Mouse (Mus musculus): ENCODE measurements around the gene Prkar1a. TPM values are rescaled to one million over a fixed set of nuclear protein-coding genes. Genes with fewer than 3 reads are reported as not detected.

Gene Prkar1a
- polyA plus RNA-seq, 1 experiment from 2014 or later, result 360 TPM

GRCm38 (mm10) chr11:109703845-109704244 is 54.6 kb downstream of the Prkar1a start:
- ATAC-seq (ENCODE audit: low FRiP score, low read depth), result no peak
- Histone ChIP-seq H3K9ac (no peak overlapping the region), H3K4me2 (replicated peaks) (no peak overlapping the region), H3K9me3 (no peaks in the 10 kb centered on the region), H3K27me3 (no peaks in the 10 kb centered on the region), H3K4me1 (peaks cover 7% of the 10 kb centered on the region; the same call in 1 of the 2 replicates), H3K36me3 (no peaks in the 10 kb centered on the region), H3K4me3 (no peak overlapping the region), H3K27ac (no peak overlapping the region)
- WGBS, result 75% methylated on average over 9 of the region's 9 CpGs

- no peak overlapping the region for H3K4me2 ChIP-seq (replicated peaks)
- peaks cover 7% of the 10 kb centered on the region; the same call in 1 of the 2 replicates for H3K4me1 ChIP-seq
- no peak for ATAC-seq (ENCODE audit: low FRiP score, low read depth)
- no peak overlapping the region for H3K9ac ChIP-seq
- WGBS, result 91% methylated on average over 22 of the region's 22 CpGs
- H3K27me3 ChIP-seq, result no peaks in the 10 kb centered on the region
- H3K9me3 ChIP-seq, result no peaks in the 10 kb centered on the region
- H3K36me3 ChIP-seq, result no peaks in the 10 kb centered on the region
- H3K27ac ChIP-seq, result no peak overlapping the region
- no peak overlapping the region for H3K4me3 ChIP-seq
These were observed 55.4 kb downstream of the Prkar1a start for GRCm38 (mm10) chr11:109704311-109705205.

DNA sequence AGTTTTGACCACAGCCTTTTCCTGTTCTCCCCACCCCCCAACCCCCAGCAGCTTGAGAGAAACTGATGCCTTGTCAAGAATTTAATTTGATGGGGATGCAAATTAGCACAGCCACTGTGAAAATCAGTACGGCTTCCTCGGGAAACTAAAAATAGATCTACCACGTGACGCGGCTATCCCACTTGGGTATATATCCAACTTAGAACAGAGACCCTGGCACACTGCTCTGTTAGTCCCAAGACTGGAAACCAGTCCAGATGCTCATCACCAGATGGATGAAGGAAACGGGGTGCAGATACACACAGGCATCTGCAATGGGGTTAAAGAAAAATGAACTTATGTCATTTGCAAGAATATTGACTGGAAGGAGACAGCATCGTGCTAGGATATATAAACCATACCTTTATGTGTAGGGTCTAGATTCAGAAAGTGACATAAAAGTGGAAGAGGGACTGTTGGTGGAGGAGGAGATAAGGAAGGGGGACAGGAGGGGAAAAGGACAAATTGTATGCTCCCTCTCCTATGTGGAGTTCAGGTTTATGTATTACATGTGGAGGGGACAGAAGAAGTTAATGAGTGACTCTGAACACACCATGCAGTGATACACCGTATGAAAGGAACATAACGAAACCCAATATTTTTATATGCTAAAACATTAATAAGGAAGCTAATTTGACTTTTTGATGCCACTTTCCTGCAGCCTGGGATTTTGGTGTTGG is 56.3 kb downstream of the Prkar1a start:
- Histone ChIP-seq H3K27ac (no peak overlapping the region), H3K27me3 (no peaks in the 10 kb centered on the region), H3K4me2 (replicated peaks) (no peak overlapping the region), H3K4me3 (no peak overlapping the region), H3K9ac (no peak overlapping the region), H3K36me3 (no peaks in the 10 kb centered on the region), H3K4me1 (peaks cover 7% of the 10 kb centered on the region; the same call in 1 of the 2 replicates), H3K9me3 (no peaks in the 10 kb centered on the region)
- WGBS, result 84% methylated on average over 9 of the region's 9 CpGs
- ATAC-seq (ENCODE audit: low FRiP score, low read depth), result no peak

GRCm38 (mm10) chr11:109706055-109706412 is 56.8 kb downstream of the Prkar1a start:
- H3K4me2 ChIP-seq (replicated peaks), result no peak overlapping the region
- H3K9ac ChIP-seq, result no peak overlapping the region
- H3K27me3 ChIP-seq, result no peaks in the 10 kb centered on the region
- 75% methylated on average over 9 of the region's 9 CpGs for WGBS
- ATAC-seq (ENCODE audit: low FRiP score, low read depth), result no peak
- H3K36me3 ChIP-seq, result no peaks in the 10 kb centered on the region
- H3K4me1 ChIP-seq, result peaks cover 7% of the 10 kb centered on the region; the same call in 1 of the 2 replicates
- no peak overlapping the region for H3K4me3 ChIP-seq
- H3K9me3 ChIP-seq, result no peaks in the 10 kb centered on the region
- H3K27ac ChIP-seq, result no peak overlapping the region

GRCm38 (mm10) chr11:109706586-109706985 is 57.4 kb downstream of the Prkar1a start:
- no peaks in the 10 kb centered on the region for H3K27me3 ChIP-seq
- H3K36me3 ChIP-seq, result no peaks in the 10 kb centered on the region
- H3K9ac ChIP-seq, result no peak overlapping the region
- no peak for ATAC-seq (ENCODE audit: low FRiP score, low read depth)
- H3K4me3 ChIP-seq, result no peak overlapping the region
- H3K9me3 ChIP-seq, result no peaks in the 10 kb centered on the region
- 84% methylated on average over 4 of the region's 4 CpGs for WGBS
- H3K4me2 ChIP-seq (replicated peaks), result no peak overlapping the region
- no peak overlapping the region for H3K27ac ChIP-seq
- H3K4me1 ChIP-seq, result peaks cover 7% of the 10 kb centered on the region; the same call in 1 of the 2 replicates

DNA sequence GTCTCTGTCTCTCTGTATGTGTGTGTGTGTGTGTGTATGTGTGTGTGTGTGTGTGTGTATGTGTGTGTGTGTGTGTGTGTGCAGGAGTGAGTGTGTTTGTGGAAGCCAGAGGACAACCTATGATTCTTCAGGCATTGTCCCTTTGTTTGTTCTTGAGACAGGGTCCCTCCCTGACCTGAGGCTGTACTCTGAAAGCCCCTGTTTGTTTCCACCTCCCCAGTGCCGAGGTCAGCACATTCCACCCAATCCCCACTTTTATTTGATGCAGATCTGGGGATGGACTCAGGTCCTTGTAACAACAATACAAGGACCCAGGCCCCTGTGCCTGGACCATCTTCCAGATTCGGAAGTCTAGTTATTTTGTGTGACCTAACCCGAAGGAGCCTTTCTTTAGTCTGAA is 58.2 kb downstream of the Prkar1a start:
- no peaks in the 10 kb centered on the region for H3K36me3 ChIP-seq
- H3K4me1 ChIP-seq, result peaks cover 1% of the 10 kb centered on the region; the same call in 1 of the 2 replicates

DNA sequence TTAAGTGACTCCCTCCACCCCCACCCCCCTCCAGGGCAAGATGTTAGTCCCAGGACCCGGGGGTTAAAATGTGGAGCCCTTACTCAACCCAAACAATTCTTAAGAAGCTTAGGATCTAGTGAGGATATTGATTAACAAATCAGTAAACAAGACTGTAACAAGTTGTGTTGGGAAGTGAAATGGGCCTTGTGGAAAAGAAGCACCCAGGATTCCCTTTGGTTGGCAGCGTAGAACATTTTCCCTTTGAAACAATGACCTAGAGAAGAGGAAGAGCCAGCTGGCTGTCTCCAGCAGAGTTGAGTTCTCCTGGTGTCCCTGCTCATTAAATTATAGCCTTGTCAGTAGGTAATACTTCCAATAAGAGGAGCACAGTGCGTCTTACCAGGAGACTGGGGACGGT is 59.6 kb downstream of the Prkar1a start:
- Histone ChIP-seq H3K4me1 (peaks cover 7% of the 10 kb centered on the region), H3K9ac (no peak overlapping the region), H3K4me3 (no peak overlapping the region), H3K27me3 (no peaks in the 10 kb centered on the region), H3K9me3 (no peaks in the 10 kb centered on the region), H3K36me3 (no peaks in the 10 kb centered on the region), H3K27ac (no peak overlapping the region), H3K4me2 (replicated peaks) (no peak overlapping the region)
- no peak for ATAC-seq (ENCODE audit: low FRiP score, low read depth)
- 92% methylated on average over 4 of the region's 4 CpGs for WGBS

More for the DNA sequence above, 58.2 kb downstream of the Prkar1a start:
- WGBS, result 77% methylated on average over 3 of the region's 3 CpGs
- ATAC-seq (ENCODE audit: low FRiP score, low read depth), result no peak
- Histone ChIP-seq H3K4me2 (replicated peaks) (no peak overlapping the region), H3K27ac (no peak overlapping the region), H3K27me3 (no peaks in the 10 kb centered on the region), H3K9ac (no peak overlapping the region), H3K9me3 (no peaks in the 10 kb centered on the region), H3K4me3 (no peak overlapping the region)

DNA sequence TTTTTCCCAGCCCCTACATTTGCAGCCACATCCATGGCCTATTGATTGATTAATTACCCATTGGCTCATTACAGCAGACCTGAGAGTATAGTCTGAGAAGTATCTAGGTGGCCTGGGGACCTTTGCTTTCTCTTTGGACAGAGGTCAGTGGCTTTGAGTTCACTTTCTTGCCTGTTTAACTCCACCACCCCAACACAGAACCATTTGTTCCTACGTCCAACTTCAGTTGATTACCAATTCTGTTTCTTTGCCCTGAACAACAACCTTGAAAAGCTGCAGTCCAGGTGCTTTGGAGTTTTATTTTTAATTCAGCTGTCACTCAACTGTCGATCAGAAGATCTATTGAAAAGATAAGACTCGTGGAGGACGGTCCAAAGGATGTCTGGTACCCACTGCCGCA is 60.3 kb downstream of the Prkar1a start:
- no peak for ATAC-seq (ENCODE audit: low FRiP score, low read depth)
- no peaks in the 10 kb centered on the region for H3K9me3 ChIP-seq
- H3K9ac ChIP-seq, result no peak overlapping the region
- H3K27ac ChIP-seq, result no peak overlapping the region
- no peaks in the 10 kb centered on the region for H3K27me3 ChIP-seq
- WGBS, result 83% methylated on average over 5 of the region's 5 CpGs
- H3K4me3 ChIP-seq, result no peak overlapping the region
- H3K4me2 ChIP-seq (replicated peaks), result no peak overlapping the region
- H3K36me3 ChIP-seq, result no peaks in the 10 kb centered on the region
- peaks cover 14% of the 10 kb centered on the region for H3K4me1 ChIP-seq

GRCm38 (mm10) chr11:109714341-109715247 is 65.4 kb downstream of the Prkar1a start:
- Histone ChIP-seq H3K9ac (no peak overlapping the region), H3K4me1 (peaks cover 44% of the 10 kb centered on the region), H3K9me3 (no peaks in the 10 kb centered on the region), H3K4me3 (no peak overlapping the region), H3K36me3 (no peaks in the 10 kb centered on the region), H3K4me2 (replicated peaks) (peak overlapping the region; percentile 36), H3K27ac (no peak overlapping the region; the same call in 1 of the 2 replicates), H3K27me3 (peaks cover 5% of the 10 kb centered on the region; the same call in 1 of the 2 replicates)
- WGBS, result 34% methylated on average over 17 of the region's 17 CpGs
- peak; percentile 72 for ATAC-seq (ENCODE audit: low FRiP score, low read depth)

- peak overlapping the region; percentile 36 for H3K4me2 ChIP-seq (replicated peaks)
These were observed 66.1 kb downstream of the Prkar1a start for GRCm38 (mm10) chr11:109715311-109715781.

GRCm38 (mm10) chr11:109716981-109717380 is 67.8 kb downstream of the Prkar1a start:
- ATAC-seq (ENCODE audit: low FRiP score, low read depth), result no peak
- H3K27ac ChIP-seq, result no peak overlapping the region
- no peaks in the 10 kb centered on the region for H3K9me3 ChIP-seq
- H3K4me3 ChIP-seq, result no peak overlapping the region
- 67% methylated on average over 7 of the region's 7 CpGs for WGBS
- H3K4me2 ChIP-seq (replicated peaks), result no peak overlapping the region
- no peak overlapping the region for H3K9ac ChIP-seq
- H3K4me1 ChIP-seq, result peaks cover 56% of the 10 kb centered on the region
- H3K27me3 ChIP-seq, result peaks cover 26% of the 10 kb centered on the region
- no peaks in the 10 kb centered on the region for H3K36me3 ChIP-seq

More at GRCm38 (mm10) chr11:109715311-109715781, 66.1 kb downstream of the Prkar1a start:
- WGBS, result 21% methylated on average over 12 of the region's 12 CpGs
- no peaks in the 10 kb centered on the region for H3K36me3 ChIP-seq
- H3K27me3 ChIP-seq, result peaks cover 10% of the 10 kb centered on the region
- H3K4me3 ChIP-seq, result no peak overlapping the region
- H3K27ac ChIP-seq, result peak overlapping the region; percentile 52; the same call in 1 of the 2 replicates
- no peaks in the 10 kb centered on the region for H3K9me3 ChIP-seq
- no peak overlapping the region for H3K9ac ChIP-seq
- peaks cover 44% of the 10 kb centered on the region for H3K4me1 ChIP-seq
- ATAC-seq (ENCODE audit: low FRiP score, low read depth), result peak; percentile 57

Measured in limb, embryonic 13.5 days (tissue).